Mouse (Mus musculus): ENCODE measurements around the gene H2afv.

DNA sequence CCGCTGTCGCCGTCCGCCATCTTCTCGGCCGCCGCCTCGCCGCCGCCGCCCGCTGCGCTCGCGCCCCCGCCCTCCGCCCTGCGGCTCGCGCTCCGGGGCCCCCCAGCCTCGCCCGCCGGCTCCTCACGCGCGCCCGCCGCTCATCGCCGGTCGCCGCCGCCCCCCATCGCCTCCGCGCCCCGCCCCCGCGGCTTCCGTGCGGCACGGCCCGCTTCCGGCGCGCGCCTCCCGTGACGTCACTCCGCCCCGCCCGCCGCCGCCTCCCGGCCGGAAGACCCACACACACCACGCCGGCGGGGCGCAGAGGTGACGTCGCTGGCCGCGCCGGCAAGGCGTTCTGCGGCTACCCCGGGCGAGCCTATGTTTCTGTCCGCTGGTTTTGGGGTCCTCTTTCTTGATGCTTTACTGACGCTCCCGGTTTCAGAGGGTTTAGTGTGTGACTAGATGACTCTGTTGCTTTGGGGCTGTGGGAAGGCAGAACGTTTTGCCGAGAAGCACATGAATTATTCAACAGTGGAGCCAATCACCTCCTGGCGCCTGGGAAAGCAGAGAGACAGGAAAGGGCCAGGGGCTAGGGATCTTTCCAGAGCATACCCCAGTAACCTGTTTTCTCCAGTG lies 31.7 kb upstream of the H2afv start, which contains the start of gene Purb:
- TF ChIP-seq CTCF (IDR thresholded peaks at IDR 0.05; ENCODE audit: borderline replicate concordance, insufficient read depth, low read depth, low read length) (no peak), POLR2A (IDR thresholded peaks at IDR 0.05; ENCODE audit: borderline replicate concordance, insufficient read depth, low read length) (peak; percentile 97)
